Mouse (Mus musculus): ENCODE results near the gene Spryd4.
A peak's percentile ranks its signal among the peaks of the same experiment; 100 is the strongest.
"Not testable (repeated sequence)": the region's sequence is repeated elsewhere in the genome, so short reads cannot be mapped to it uniquely, and the experiment has no call there.

Gene Spryd4

DNA sequence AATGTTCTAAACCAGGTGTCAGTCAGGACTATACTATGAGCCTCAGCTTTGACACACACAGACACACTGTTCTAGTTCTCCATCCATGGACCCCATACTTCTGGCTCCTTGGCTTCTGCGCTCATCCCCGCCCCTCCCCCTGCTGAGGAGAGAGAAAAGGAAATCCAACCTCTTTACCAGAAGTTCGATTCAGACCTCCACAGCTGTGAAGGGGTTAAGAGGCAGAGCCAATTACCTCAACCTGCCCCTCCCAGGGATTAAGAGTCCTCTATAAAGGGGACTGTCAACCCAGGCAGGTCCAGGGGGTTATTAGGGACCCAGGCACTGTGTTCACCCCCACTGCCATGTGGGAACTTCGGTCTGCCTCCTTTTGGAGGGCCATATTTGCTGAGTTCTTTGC lies 13.9 kb upstream of the Spryd4 start, which contains the start of gene Mip:
Mip (plus strand) TSS at position 301 of the 400 bp plus-strand sequence.
- DNase-seq (ENCODE audit: low spot score in 2 of 2) = no peak

GRCm38 (mm10) chr10:128225064-128225463 lies 13.5 kb upstream of the Spryd4 start:
- DNase-seq (ENCODE audit: low spot score in 2 of 2) = no peak

- DNase-seq (ENCODE audit: low spot score in 2 of 2) = no peak
These were observed 10.1 kb upstream of the Spryd4 start for GRCm38 (mm10) chr10:128221533-128222286.

DNA sequence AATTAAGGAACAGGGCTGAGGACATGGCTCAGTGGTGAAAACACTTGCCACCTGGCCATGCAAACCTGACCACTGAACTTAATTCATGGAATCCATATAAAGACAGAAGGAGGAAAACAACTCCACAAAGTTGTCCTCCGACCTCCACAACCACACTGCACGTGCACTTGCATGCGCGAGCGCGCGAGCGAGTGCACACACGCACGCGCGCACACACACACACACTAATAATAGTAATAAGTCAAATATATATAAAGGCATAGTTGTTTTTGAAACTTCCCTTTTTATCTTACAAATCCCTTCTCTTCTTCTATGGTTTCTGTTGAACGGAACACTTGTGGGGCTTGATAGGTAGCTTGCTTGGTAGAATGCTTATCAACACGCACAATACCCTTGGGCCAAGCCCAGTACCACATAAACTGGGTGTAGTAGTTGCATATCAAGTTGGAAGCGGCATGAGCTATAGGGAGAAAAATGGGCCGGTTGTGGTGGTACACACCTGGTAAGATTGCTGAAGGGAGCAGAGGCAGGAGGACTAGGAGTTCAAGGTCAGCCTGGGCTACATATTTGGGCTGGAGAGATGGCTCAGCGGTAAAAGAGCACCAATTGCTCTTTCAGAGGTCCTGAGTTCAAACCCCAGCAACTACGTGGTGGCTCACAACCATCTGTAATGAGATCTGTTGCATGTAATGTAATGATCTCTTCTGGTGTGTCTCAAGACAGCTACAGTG lies 6.9 kb upstream of the Spryd4 start:
- no peak for DNase-seq (ENCODE audit: low spot score in 2 of 2)

GRCm38 (mm10) chr10:128214981-128215380 lies 3.4 kb upstream of the Spryd4 start:
- no peak for DNase-seq (ENCODE audit: low spot score in 2 of 2)

- not testable (repeated sequence) for DNase-seq (ENCODE audit: low spot score in 2 of 2)
These were observed 2.5 kb upstream of the Spryd4 start for GRCm38 (mm10) chr10:128214112-128214511.

DNA sequence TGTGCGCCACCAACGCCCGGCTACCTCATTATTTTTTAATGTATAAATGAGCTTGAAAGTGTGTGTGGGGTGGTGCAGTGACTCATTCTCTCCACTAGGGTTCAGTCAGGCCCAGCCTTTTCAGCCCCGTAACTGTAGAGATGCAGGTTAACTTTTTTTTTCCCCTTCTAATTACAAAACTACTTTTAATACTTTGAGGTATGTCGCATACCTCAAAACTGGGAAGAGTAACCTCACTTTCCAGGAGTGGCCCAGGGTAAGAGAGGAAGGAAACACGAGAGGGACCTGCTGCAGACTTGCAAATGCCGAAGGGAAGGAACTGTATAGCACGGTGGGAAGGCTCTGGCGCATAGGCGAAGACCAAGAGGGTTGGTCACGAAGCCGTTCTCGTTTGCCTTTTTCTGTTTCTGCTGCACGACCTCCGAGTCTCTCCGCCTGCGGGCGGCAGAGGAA lies 1.3 kb upstream of the Spryd4 start:
- DNase-seq (ENCODE audit: low spot score in 2 of 2) = peak; percentile 27 to 56

DNA sequence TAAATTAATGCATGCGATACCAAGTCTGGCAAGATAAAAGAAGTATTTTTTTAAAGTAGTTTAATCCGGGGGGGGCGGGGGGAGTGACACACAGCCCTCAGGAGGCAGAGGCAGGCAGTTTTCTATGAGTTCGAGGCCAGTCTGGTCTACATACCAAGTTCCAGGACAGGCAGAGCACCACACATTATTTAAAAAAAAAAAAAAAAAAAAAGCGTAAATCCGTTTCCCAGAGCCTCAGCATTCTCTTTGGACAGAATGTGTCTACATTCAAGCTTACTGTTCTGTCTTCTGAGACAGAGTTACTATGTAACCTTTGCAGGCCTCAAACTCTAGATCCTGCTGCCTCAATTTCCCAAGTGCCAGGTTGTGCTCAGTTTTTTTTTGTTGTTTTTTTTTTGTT lies 541 bp upstream of the Spryd4 start:
- DNase-seq (ENCODE audit: low spot score in 2 of 2) = no peak

GRCm38 (mm10) chr10:128210954-128211353 lies 653 bp downstream of the Spryd4 start:
- no peak for DNase-seq (ENCODE audit: low spot score in 2 of 2)

DNA sequence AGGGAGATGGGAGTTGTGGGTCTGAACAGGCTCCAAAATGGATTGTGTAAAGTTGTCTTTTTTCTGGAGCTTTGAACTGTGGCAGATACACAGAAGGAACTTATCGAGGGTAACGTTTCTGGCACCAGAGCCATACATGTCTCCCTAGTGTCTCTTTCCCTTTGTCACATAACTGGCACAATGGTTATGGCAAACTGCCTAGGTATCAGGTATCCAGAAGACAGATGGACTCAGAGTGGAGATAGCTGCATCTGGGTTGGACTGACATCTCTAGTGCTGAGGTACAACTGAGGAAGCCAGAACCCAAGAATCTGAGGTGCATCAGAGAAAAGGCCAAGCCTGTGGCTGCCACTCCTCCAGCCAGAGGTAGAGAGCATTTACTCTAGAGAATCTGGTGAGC lies 1.5 kb downstream of the Spryd4 start:
- DNase-seq (ENCODE audit: low spot score in 2 of 2) = no peak

DNA sequence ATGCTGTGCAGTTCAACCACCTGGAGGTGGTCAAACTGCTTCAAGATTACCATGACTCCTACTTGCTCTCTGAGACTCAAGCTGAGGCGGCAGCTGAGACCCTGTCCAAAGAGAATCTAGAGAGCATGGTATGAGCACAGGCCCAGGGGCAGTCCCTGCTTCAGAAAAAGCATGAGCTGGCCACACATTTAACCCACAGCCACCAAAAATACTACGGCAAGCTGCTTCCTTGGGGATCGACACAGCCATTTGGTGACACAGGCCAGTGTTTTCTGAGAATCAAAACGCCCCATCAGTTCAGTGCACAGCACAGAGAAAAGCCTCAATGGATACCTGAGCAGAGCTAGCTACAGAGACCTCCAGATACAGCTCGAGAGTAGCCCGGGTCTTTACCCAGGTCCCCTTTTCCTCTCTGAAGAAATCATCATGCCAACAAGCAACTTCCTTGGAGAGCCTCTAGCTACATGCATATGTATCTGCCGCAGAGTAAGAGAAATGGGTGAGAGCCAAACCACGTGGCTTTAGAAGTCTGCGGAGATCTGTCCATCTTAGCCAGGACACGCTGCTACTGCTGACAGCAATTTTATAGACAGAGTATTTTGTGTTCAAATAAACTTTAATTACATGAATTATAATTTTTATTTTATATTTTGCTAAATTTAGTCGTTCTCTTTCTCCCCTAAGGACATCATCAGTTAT lies 2.1 kb downstream of the Spryd4 start:
- no peak for DNase-seq (ENCODE audit: low spot score in 2 of 2)

- DNase-seq (ENCODE audit: low spot score in 2 of 2) = no peak
These were observed 3.3 kb downstream of the Spryd4 start for GRCm38 (mm10) chr10:128208326-128208725.

DNA sequence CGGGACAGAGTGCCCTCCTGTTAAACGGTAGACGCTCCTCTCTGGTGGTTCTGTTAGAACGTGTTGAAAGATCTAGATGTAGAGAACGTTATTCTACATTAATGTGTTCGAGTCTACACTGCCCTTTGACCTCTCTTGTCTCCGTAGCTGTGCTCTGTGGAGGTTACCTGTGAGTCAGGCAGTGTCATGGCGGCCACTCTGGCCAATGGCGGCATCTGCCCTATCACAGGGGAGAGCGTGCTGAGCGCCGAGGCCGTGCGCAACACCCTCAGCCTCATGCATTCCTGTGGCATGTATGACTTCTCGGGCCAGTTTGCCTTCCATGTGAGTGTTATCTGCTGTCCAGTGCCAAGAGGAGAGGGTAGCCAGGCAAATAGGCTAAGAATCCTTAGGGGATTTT lies 6.7 kb downstream of the Spryd4 start:
- DNase-seq (ENCODE audit: low spot score in 2 of 2) = no peak

- no peak for DNase-seq (ENCODE audit: low spot score in 2 of 2)
These were observed 9.8 kb downstream of the Spryd4 start for GRCm38 (mm10) chr10:128201856-128202255.

- peak; percentile 31 to 39 for DNase-seq (ENCODE audit: low spot score in 2 of 2)
These were observed 16.8 kb downstream of the Spryd4 start for GRCm38 (mm10) chr10:128194551-128195461.

DNA sequence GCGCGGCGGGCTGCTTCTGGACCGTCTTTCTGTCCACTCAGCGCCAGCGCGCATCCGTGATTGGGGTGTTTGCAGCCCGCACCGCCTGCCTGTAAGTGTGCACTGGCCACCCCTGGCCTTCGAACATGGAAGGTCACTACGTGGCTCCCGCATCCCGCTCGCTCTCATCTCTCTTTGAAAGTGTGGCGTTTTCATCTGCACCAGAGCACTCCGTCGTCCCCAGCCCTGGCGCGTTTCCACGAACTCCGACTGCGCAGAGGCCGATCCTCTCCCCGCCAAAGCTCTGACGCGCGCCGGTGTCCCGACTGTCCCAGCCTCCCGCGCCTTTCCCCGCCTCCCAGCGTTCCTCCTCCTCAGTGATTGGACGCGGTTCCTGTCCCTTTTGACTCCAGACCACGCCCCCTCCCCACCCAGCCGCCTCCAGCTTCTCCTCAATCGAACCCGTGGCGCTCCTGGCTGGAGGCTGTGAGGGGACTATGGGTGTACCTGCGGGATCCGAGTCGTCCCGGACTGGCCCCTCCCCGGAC lies 17.5 kb downstream of the Spryd4 start, which contains the start of gene Gls2:
Gls2 (plus strand) TSS at position 434 of the 527 bp plus-strand sequence.
- DNase-seq (ENCODE audit: low spot score in 2 of 2) = peak; percentile 95 to 98

DNA sequence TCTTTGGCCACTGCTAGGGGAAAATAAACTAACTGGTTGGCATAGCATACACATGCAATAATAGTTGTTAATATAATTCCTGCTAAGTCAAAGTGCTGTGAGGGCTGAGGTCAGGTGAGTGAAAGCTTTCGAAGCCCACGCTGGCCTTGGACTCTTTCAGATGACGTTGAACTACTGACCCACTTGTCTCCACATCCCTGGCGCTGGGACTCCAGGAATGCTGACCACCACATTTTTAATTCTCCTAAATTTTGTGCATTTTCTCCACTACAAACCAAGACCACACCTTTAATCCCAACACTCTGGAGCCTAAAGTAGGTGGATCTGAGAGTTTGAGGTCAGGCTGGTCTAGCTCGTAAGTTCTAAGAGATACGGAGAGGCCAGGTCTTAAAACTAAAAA lies 18.5 kb downstream of the Spryd4 start:
- DNase-seq (ENCODE audit: low spot score in 2 of 2) = no peak

DNA sequence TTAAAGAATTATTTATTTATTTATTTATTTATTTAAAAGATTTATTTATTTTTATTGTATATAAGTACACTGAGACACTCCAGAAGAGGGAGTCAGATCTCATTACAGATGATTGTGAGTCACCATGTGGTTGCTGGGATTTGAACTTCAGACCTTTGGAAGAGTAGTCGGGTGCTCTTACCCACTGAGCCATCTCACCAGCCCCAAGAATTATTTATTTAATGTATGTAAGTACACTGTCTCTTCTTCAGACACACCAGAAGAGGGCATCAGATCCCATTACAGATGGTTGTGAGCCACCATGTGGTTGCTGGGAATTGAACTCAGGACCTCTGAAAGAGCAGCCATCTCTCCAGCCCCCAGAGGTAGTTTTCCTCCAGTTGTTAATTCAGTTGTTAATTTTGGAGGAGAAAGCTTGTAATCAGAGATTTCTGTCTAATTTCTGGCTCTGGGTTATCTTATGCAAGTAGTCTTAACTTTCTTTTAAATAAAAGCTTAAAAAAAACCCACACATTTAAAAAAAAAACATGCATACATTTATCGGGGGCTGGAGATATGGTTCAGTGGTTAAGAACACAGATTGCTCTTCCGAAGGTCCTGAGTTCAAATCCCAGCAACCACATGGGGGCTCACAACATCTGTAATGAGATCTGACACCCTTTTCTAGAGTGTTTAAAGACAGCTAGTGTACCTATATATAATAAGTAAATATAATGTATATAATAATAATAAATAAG lies 19.4 kb downstream of the Spryd4 start:
- DNase-seq (ENCODE audit: low spot score in 2 of 2) = not testable (repeated sequence)

DNA sequence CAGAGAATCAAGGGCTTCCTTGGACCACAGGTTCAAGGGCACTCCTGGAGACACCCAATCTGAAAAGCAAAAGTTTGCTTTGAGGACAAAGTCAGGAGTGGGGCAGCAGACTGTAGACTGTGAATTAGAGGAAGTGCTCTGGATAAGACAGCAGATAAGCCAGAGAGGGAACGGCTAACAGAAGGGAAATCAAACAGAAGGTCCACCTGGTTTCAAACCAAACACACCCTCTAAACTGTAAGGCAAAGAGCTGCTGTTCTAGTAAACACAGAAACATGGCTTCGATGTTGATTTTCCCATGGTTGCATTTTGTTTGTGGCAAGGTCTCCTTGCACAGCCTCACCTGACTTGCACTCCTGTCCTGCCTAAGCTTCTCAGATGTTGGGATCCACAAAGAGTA lies 20.1 kb downstream of the Spryd4 start:
- no peak for DNase-seq (ENCODE audit: low spot score in 2 of 2)

DNA sequence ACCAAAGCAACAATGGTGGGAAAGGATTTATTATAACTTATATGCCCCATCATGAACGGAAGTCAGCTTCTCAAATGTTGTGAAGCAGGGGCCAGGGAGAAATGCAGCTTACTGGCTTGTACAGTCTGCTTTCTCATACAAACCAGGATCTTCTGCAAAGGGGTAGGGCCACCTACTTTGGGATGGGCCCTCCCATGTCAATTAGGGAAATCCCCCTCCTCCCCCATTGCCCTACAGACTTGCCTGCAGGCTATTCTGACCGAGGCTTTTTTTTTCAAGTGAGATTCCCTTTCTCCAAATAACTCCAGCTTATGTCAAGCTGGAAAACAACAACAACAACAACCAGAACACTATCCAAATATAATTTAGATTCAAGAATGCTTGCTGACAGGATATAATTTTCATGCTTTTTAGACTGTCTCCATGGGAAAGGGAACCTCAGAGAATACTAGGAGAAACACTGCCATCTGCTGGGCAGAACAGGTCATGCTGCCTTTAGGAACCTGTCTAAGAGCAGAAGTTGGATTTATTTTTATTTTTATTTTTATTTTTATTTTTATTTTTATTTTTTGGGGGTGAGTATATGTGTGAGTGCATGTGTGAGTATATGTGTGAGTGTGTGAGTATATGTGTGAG lies 23.2 kb downstream of the Spryd4 start:
- peak; percentile 72 to 78 for DNase-seq (ENCODE audit: low spot score in 2 of 2)

All from frontal cortex, postnatal 25 days (tissue).